Mouse (Mus musculus) NIH3T3 (cell line): Measurements from ENCODE around the gene Usp10.

Source experiments
- DNase-seq: peaks from one replicate; pipeline ENCODE4 v3.0.0-alpha.2; 2012; ENCODE audit warnings: low read depth

Usp10 gene

GRCm38 (mm10) chr8:119909944-119910546 is at the start of gene Usp10:
TSS of gene Usp10 (plus strand) at chr8:119910360.
- no peak for DNase-seq

GRCm38 (mm10) chr8:119861706-119862389 is 48.3 kb upstream of the Usp10 start, which contains the start of gene Klhl36:
TSS of gene Klhl36 (plus strand) at chr8:119862266.
- peak; percentile 97 for DNase-seq

- DNase-seq, result no peak
Observed at GRCm38 (mm10) chr8:119862390-119862734, 47.8 kb upstream of the Usp10 start.

- peak; percentile 30 for DNase-seq
Observed at GRCm38 (mm10) chr8:119862749-119863148, 47.4 kb upstream of the Usp10 start.

- DNase-seq, result no peak
Observed at GRCm38 (mm10) chr8:119869616-119870015, 40.5 kb upstream of the Usp10 start.

GRCm38 (mm10) chr8:119873181-119873580 is 37.0 kb upstream of the Usp10 start:
- no peak for DNase-seq

- no peak for DNase-seq
Observed at GRCm38 (mm10) chr8:119881301-119881700, 28.9 kb upstream of the Usp10 start.

GRCm38 (mm10) chr8:119881917-119882316 is 28.2 kb upstream of the Usp10 start:
- no peak for DNase-seq

GRCm38 (mm10) chr8:119883281-119883680 is 26.9 kb upstream of the Usp10 start:
- DNase-seq, result no peak

- DNase-seq, result peak; percentile 87
Observed at GRCm38 (mm10) chr8:119885612-119886011, 24.5 kb upstream of the Usp10 start.

GRCm38 (mm10) chr8:119887130-119887529 is 23.0 kb upstream of the Usp10 start:
- peak; percentile 59 for DNase-seq

- DNase-seq, result no peak
Observed at GRCm38 (mm10) chr8:119888012-119888411, 22.1 kb upstream of the Usp10 start.

- DNase-seq, result no peak
Observed at GRCm38 (mm10) chr8:119897069-119897468, 13.1 kb upstream of the Usp10 start.

- no peak for DNase-seq
Observed at GRCm38 (mm10) chr8:119897933-119898332, 12.2 kb upstream of the Usp10 start.

- no peak for DNase-seq
Observed at GRCm38 (mm10) chr8:119901349-119901748, 8.8 kb upstream of the Usp10 start.

GRCm38 (mm10) chr8:119901952-119902351 is 8.2 kb upstream of the Usp10 start:
- DNase-seq, result no peak

GRCm38 (mm10) chr8:119904323-119904911 is 5.7 kb upstream of the Usp10 start:
- DNase-seq, result no peak

- DNase-seq, result peak; percentile 93
Observed at GRCm38 (mm10) chr8:119910547-119911257, 542 bp downstream of the Usp10 start, which contains the start of gene Gm20388. TSS of gene Gm20388 (plus strand) at chr8:119910841.

GRCm38 (mm10) chr8:119911258-119911962 is 1.2 kb downstream of the Usp10 start:
- no peak for DNase-seq

GRCm38 (mm10) chr8:119912643-119913042 is 2.5 kb downstream of the Usp10 start:
- DNase-seq, result no peak

GRCm38 (mm10) chr8:119913181-119913580 is 3.0 kb downstream of the Usp10 start:
- no peak for DNase-seq

- DNase-seq, result no peak
Observed at GRCm38 (mm10) chr8:119914161-119914560, 4.0 kb downstream of the Usp10 start.
